Comparison of ENCODE assay signal across 18 mouse cellular contexts in genomic region chr10:67344722-67345121, GRCm38 (mm10).
"Had no signal": no experiment of that assay in that cellular context is flagged by ENCODE, and none has a peak within 500 bp of the region (broad histone marks: within the 10 kb centered on the region; RNA-seq: fewer than 3 reads in every experiment).

No protein-coding gene starts in this region.

- H3K4me1 ChIP-seq: lung, embryonic 15.5 days; megakaryocyte, embryonic 14.5 days; midbrain, embryonic 13.5 days; midbrain, embryonic 15.5 days; neural tube, embryonic 12.5 days; stomach, embryonic 15.5 days had no signal

- H3K4me3 ChIP-seq: lung, embryonic 15.5 days; megakaryocyte, embryonic 14.5 days; midbrain, embryonic 13.5 days; midbrain, embryonic 15.5 days; neural tube, embryonic 12.5 days; stomach, embryonic 15.5 days had no signal

- H3K27me3 ChIP-seq: lung, embryonic 15.5 days; megakaryocyte, embryonic 14.5 days; midbrain, embryonic 13.5 days; midbrain, embryonic 15.5 days; neural tube, embryonic 12.5 days; stomach, embryonic 15.5 days had no signal

- H3K27ac ChIP-seq: lung, embryonic 15.5 days; macrophage; midbrain, embryonic 13.5 days; midbrain, embryonic 15.5 days; neural tube, embryonic 12.5 days; stomach, embryonic 15.5 days; stomach, postnatal 0 days had no signal

- H3K4me2 ChIP-seq: lung, embryonic 15.5 days; midbrain, embryonic 11.5 days; midbrain, embryonic 13.5 days; midbrain, embryonic 15.5 days; neural tube, embryonic 12.5 days; stomach, embryonic 15.5 days had no signal

- ATAC-seq: liver, postnatal 0 days; lung, postnatal 0 days; midbrain, embryonic 13.5 days; midbrain, embryonic 15.5 days had no signal

- H3K9ac ChIP-seq: liver, postnatal 0 days; lung, embryonic 15.5 days; midbrain, embryonic 13.5 days; midbrain, embryonic 15.5 days; neural tube, embryonic 12.5 days; stomach, embryonic 15.5 days had no signal

- DNase-seq: liver, postnatal 0 days; lung, adult 2 months; lung, postnatal 14 days; lung, postnatal 36 days; right cerebral cortex, postnatal 14 days; thymus, adult 2 months; thymus, postnatal 25 days; thymus, postnatal 4 days had no signal

- H3K36me3 ChIP-seq: lung, embryonic 15.5 days; midbrain, embryonic 13.5 days; midbrain, embryonic 15.5 days; neural tube, embryonic 12.5 days; stomach, embryonic 15.5 days had no signal

- H3K9me3 ChIP-seq: lung, embryonic 15.5 days; midbrain, embryonic 13.5 days; midbrain, embryonic 15.5 days; neural tube, embryonic 12.5 days; stomach, embryonic 15.5 days had no signal
